Mouse (Mus musculus) right cerebral cortex, postnatal 4 days (tissue): ENCODE data around the gene Clptm1.

Experiments used
- DNase-seq: peaks from one replicate; pipeline ENCODE4 v3.0.0-alpha.2; 2022

The Clptm1 gene

DNA sequence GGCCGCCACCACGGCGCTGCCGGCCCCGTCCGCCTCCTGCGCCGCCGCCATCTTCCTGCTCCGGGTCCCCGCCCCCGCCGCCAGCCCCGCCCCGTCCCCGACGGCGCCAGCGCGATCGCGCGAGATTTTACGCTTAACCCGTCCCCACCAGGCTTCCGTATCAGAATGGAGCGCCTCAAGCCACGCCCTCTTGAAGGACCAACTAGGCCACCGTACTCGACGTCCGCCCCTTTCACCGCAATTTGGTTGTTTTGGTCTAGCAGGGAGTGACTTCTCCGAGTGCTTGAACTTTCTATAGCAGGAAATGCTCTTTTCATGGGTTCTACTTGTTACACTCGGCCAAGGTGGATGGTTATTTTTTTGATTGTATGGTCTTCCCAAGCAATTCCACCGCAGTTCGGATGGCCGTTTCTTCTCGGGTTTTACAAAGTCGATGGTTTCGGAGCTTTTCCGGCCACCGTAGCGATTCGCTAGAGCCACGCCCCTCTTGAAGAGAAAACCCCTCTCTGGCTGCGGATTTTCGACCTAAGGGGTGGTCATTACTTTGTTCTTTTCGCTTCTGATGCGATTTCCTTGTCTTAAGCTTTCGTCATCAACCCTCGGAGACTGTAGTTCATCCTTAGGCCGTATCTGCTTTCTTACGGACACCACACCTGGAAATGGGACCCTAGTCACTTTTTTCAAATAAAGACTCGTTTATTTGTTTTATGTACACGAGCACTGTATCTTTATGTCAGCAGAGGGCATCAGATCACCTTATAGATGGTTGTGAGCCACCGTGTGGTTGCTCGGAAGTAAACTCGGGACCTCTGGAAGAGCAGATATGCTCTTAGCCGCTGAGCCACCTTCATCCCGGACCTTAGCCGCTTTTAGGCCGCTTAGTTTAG lies at the start of gene Clptm1:
TSS of gene Clptm1 (minus strand) at position 79 of the 887 bp plus-strand sequence.
- DNase-seq, result peak; percentile 96

GRCm38 (mm10) chr7:19713598-19713997 lies 48.8 kb upstream of the Clptm1 start:
- no peak for DNase-seq

GRCm38 (mm10) chr7:19713196-19713595 lies 48.4 kb upstream of the Clptm1 start:
- DNase-seq, result no peak

- DNase-seq, result no peak
Observed at GRCm38 (mm10) chr7:19712414-19712813, 47.6 kb upstream of the Clptm1 start.

GRCm38 (mm10) chr7:19710650-19711049 lies 45.8 kb upstream of the Clptm1 start:
- DNase-seq, result no peak

GRCm38 (mm10) chr7:19705271-19705670 lies 40.4 kb upstream of the Clptm1 start:
- DNase-seq, result no peak

DNA sequence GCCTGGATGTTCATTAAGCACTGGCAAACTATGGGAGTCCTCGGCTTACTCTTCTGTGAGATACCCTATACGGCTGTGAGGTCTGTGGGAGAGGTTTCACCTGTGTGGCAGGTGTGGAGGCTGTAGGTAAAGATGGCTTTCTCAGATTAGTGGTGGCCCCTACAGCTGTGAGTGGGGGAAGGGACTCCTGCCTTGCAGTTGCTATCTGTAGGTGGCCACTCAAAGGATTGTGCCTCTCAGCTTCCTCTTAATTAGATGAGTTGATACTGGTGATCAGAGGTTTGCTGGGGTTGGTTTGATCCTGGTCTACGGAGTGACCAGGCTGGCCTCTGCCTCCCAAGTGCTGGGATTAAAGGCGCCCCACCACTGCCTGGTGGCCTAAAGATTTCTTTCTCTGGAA lies 39.6 kb upstream of the Clptm1 start:
- no peak for DNase-seq

- no peak for DNase-seq
Observed at GRCm38 (mm10) chr7:19702859-19703555, 38.2 kb upstream of the Clptm1 start.

DNA sequence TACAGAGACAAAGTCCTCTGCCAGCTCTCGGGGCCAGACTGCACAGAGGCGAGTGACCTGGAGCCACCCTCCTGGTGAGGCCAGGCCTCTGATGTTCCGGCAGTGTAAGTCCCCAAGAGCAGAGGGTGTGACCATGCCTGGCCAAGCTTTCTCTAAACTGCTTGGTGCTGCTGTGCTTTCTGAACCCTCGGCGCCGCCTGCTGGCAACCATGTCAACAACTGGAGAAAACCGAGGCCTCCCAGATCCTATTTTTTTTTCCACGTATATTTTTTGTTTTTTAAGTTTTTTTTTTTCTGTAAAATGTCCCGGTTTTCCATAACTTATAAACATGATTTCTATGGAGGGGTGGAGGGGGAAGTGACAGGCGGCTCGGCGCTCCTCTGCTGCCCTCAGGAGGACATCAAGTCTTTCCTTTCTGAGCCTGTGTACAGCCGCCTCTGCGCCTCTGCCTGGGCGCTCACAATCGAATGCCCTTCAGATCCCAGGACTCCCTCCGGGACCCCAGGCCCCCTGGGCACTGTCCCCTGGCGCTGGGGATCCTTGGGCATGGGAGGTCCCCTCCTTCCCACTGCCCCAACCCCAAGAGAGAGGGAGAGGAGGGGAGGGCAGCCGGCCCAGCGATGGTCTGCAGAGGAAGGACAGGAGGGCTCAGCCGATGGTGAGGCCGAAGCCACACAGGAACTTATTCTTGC lies 36.4 kb upstream of the Clptm1 start:
- peak; percentile 75 for DNase-seq

- DNase-seq, result no peak
Observed at GRCm38 (mm10) chr7:19700299-19701068, 35.7 kb upstream of the Clptm1 start.

GRCm38 (mm10) chr7:19699827-19700148 lies 35.0 kb upstream of the Clptm1 start:
- no peak for DNase-seq

DNA sequence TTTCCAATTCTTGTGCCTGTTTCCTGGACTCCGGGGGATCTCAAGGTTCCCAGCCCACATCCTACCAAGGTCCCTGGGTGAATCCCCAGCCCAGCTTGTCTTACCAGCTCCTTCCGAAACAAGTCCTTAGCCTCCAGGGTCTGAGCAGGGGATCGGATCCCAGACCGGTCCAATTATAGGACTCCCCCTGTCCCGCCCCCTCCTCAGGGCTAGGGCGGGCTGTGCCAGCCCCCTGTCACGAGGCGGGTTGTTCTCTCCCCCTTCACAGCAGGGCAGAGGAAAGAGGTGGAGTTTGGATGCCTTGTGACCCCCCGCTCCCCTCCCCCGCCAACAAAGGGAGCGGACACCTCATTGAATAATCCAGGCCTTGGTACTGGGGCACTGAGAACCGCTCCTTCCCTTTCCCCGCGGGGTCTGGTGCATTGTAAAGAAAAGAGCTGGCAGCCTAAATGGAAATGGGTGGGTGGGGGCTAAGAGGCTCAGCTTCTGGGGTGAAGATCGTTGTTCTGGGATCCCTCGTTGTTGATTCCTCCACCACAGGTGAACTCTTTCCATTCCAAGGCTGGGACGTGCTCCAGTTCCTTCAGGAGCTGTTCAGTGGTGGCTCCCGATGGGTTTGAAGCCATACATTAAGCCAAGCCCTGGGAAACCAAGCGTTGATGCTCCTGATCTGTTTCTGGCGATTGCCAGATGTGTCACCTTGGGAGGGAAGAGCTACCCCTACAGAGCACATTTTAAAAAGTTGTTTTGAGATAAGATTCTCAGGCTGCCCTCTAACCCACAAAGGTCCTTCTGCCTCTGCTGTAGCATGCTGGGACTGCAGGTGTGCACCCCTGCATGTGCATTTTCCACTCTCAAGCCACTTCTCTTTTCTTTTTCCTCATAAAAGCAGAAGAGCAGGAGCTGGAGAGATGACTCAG lies 34.3 kb upstream of the Clptm1 start, which contains the start of gene Apoe:
TSS of gene Apoe (minus strand) at position 282 of the 920 bp plus-strand sequence.
- peak; percentile 60 for DNase-seq

GRCm38 (mm10) chr7:19697949-19698906 lies 33.4 kb upstream of the Clptm1 start:
- DNase-seq, result no peak

DNA sequence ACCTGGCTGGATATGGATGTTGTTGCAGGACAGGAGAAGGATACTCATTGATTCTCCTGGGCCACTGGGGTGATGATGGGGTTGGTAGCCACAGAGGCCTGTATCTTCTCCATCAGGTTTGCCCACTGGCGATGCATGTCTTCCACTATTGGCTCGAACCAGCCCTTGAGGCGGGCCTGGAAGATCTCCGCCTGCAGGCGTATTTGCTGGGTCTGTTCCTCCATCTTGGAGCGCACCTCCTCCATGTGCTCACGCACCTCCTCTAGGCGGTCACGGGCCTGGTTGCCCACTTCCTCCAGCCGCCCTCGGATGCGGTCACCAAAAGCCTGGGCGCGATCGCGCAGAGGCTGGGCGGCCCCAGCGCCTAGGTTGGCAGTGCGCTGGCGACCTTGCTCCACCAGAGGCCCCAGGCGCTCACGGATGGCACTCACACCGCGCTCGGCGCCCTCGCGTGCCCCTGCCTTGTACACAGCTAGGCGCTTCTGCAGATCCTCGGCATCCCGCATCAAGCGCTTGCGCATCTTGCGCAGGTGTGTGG lies 31.6 kb upstream of the Clptm1 start:
- no peak for DNase-seq

- no peak for DNase-seq
Observed at GRCm38 (mm10) chr7:19695881-19696280, 31.0 kb upstream of the Clptm1 start.

- DNase-seq, result no peak
Observed at GRCm38 (mm10) chr7:19695213-19695594, 30.4 kb upstream of the Clptm1 start.

GRCm38 (mm10) chr7:19694336-19695212 lies 29.7 kb upstream of the Clptm1 start:
- DNase-seq, result no peak

GRCm38 (mm10) chr7:19693421-19693820 lies 28.6 kb upstream of the Clptm1 start:
- DNase-seq, result peak; percentile 59
